Mouse (Mus musculus) adrenal gland, postnatal 4 days (tissue): ENCODE measurements at regions not wholly inside any gene's neighbourhood (a gene's known extent, or its start where the extent isn't known, plus 50 kb on each side); places are given as distances from the start of the nearest gene placed in this dataset.
"Not testable (repeated sequence)": the region's sequence is repeated elsewhere in the genome, so short reads cannot be mapped to it uniquely, and the experiment has no call there.

Experiments
- DNase-seq, 2 experiments: peaks; one replicate each; pipeline ENCODE4 v3.0.0; 2021 to 2022; ENCODE audit warnings: low spot score in 2 of 2, mixed read lengths in 2 of 2

- no peak for DNase-seq
These were observed 314.5 kb downstream of the Tlr4 start for GRCm38 (mm10) chr4:67141896-67142295.

GRCm38 (mm10) chr4:67148521-67148920 is 321.1 kb downstream of the Tlr4 start:
- no peak for DNase-seq

- DNase-seq, result no peak
These were observed 335.3 kb downstream of the Tlr4 start for GRCm38 (mm10) chr4:67162673-67163072.

GRCm38 (mm10) chr4:67167720-67168119 is 340.3 kb downstream of the Tlr4 start:
- no peak for DNase-seq

GRCm38 (mm10) chr4:67187725-67188510 is 360.5 kb downstream of the Tlr4 start:
- DNase-seq, result no peak

- no peak for DNase-seq
These were observed 363.2 kb downstream of the Tlr4 start for GRCm38 (mm10) chr4:67190536-67190935.

- DNase-seq, result no peak
These were observed 367.0 kb downstream of the Tlr4 start for GRCm38 (mm10) chr4:67194425-67194824.

GRCm38 (mm10) chr4:67196907-67197306 is 369.5 kb downstream of the Tlr4 start:
- no peak for DNase-seq

GRCm38 (mm10) chr4:67208406-67208805 is 381.0 kb downstream of the Tlr4 start:
- peak; percentile 72 to 96 for DNase-seq

- DNase-seq, result no peak
These were observed 386.0 kb downstream of the Tlr4 start for GRCm38 (mm10) chr4:67213363-67213762.

GRCm38 (mm10) chr4:67224533-67224932 is 397.1 kb downstream of the Tlr4 start:
- DNase-seq, result no peak

GRCm38 (mm10) chr4:67229214-67229613 is 401.8 kb downstream of the Tlr4 start:
- no peak for DNase-seq

- no peak for DNase-seq
These were observed 446.2 kb downstream of the Tlr4 start for GRCm38 (mm10) chr4:67273553-67273952.

- DNase-seq, result no peak
These were observed 473.6 kb downstream of the Tlr4 start for GRCm38 (mm10) chr4:67301020-67301419.

- DNase-seq, result no peak
These were observed 474.4 kb downstream of the Tlr4 start for GRCm38 (mm10) chr4:67301740-67302139.

- not testable (repeated sequence) for DNase-seq
These were observed 492.7 kb downstream of the Tlr4 start for GRCm38 (mm10) chr4:67320098-67320497.
